Mouse (Mus musculus) 3134 (cell line): Measurements from ENCODE around the gene Dis3l.

Source experiments
- DNase-seq: peaks from one replicate; pipeline ENCODE4 v3.0.0-alpha.2; 2011; ENCODE audit warnings: low spot score; ENCODE audit not compliant: insufficient read length; ENCODE audit errors: extremely low read depth

Gene Dis3l

GRCm38 (mm10) chr9:64267231-64267630 lies 73.9 kb downstream of the Dis3l start:
- no peak for DNase-seq

- DNase-seq = no peak
Observed at GRCm38 (mm10) chr9:64264813-64265212, 76.3 kb downstream of the Dis3l start.

- DNase-seq = no peak
Observed at GRCm38 (mm10) chr9:64261023-64261422, 80.1 kb downstream of the Dis3l start.

- no peak for DNase-seq
Observed at GRCm38 (mm10) chr9:64259906-64260305, 81.2 kb downstream of the Dis3l start.
